Mouse (Mus musculus) spleen, adult 2 months (tissue): Measurements from ENCODE around the gene Kif22.

Experiments
- CTCF ChIP-seq: fragments of 200-500 bp; IDR thresholded peaks from 2 replicates; pipeline ENCODE4 v1.5.1; 2011; ENCODE audit warnings: mild to moderate bottlenecking, inconsistent platforms; ENCODE audit not compliant: insufficient read depth, insufficient read length, insufficient replicate concordance; ENCODE audit errors: extremely low read depth
- POLR2A ChIP-seq: fragments of 200-500 bp; IDR thresholded peaks from 2 replicates; pipeline ENCODE4 v1.6.1; 2011; ENCODE audit warnings: low read depth, low read length, inconsistent platforms

DNA sequence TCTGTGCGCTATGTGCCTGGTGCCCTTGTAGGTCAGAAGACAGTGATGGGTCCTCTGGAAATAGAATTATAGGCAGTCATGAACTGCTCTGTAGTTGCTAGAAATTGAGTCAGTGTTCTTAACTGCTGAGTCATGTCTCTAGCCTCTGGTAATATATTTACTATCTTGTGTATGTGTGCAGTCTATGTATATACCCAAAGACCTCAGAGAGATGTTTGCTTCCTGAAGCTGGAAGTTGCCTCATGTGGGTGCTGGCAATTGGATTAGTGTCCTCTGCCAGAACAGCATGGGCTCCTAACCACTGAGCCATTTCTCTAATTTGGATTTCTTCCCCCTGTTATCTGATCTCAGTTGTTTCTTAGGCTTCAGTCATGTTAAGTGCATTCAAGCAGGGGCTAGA lies 12.1 kb downstream of the Kif22 start:
- TF ChIP-seq CTCF (no peak), POLR2A (no peak)
